Mouse (Mus musculus): ENCODE measurements around the gene Tekt3. TPM values are rescaled to one million over a fixed set of nuclear protein-coding genes. Genes with fewer than 3 reads are reported as not detected.

Gene Tekt3
- total RNA-seq, 1 experiment = not detected

GRCm38 (mm10) chr11:63131693-63132040 is 70.2 kb downstream of the Tekt3 start:
- Histone ChIP-seq H3K9ac (ENCODE audit: insufficient read depth, low read depth, low read length, poor library complexity, severe bottlenecking) (no peak overlapping the region), H3K27ac (ENCODE audit: insufficient read depth, low read depth, low read length, poor library complexity, severe bottlenecking) (no peak overlapping the region), H3K9me3 (ENCODE audit: control insufficient read depth, insufficient read depth, low read depth, low read length) (no peaks in the 10 kb centered on the region), H3K36me3 (ENCODE audit: control insufficient read depth, insufficient read depth, low read length, poor library complexity, severe bottlenecking) (no peaks in the 10 kb centered on the region), H3K4me3 (ENCODE audit: insufficient read depth in 1 of 2, low read depth in 1 of 2, low read length in 2 of 2, poor library complexity in 1 of 2, severe bottlenecking in 1 of 2) (peak overlapping the region; percentile 20 to 44; a peak in 3 of 4 replicates), H3K4me1 (ENCODE audit: control insufficient read depth in 2 of 2, insufficient read depth in 2 of 2, low read length in 2 of 2, poor library complexity in 1 of 2) (peaks cover 0 to 6% of the 10 kb centered on the region in 2 experiments; a peak in 1 of 4 replicates)
- in situ Hi-C loops (cut with MboI; ENCODE audit: low sequenced_read_pairs in 2 of 2, unreplicated experiment in 2 of 2) = loop anchor here (5.0 to 25.0 kb wide), 2 partner anchors 209 to 369 kb away; partner anchors contain the start of gene Gm10428 (in 1 of the 2)
- TF ChIP-seq ZC3H11A (IDR thresholded peaks at IDR 0.05; ENCODE audit: borderline replicate concordance, low read depth, low read length) (no peak), ZNF384 (IDR thresholded peaks at IDR 0.05; ENCODE audit: low read depth, low read length) (no peak), CHD2 (IDR thresholded peaks at IDR 0.05; ENCODE audit: low read depth, low read length) (no peak), MAFK (IDR thresholded peaks at IDR 0.05; ENCODE audit: insufficient read depth, low read depth, low read length) (no peak), HCFC1 (IDR thresholded peaks at IDR 0.05; ENCODE audit: borderline replicate concordance, insufficient read depth, low read length) (no peak)
- no peak for DNase-seq (ENCODE audit: low read depth, low spot score)

- Histone ChIP-seq H3K9me3 (ENCODE audit: control insufficient read depth, insufficient read depth, low read depth, low read length) (no peaks in the 10 kb centered on the region), H3K4me1 (ENCODE audit: control insufficient read depth in 2 of 2, insufficient read depth in 2 of 2, low read length in 2 of 2, poor library complexity in 1 of 2) (peaks cover 0 to 6% of the 10 kb centered on the region in 2 experiments; a peak in 1 of 4 replicates), H3K4me3 (ENCODE audit: insufficient read depth in 1 of 2, low read depth in 1 of 2, low read length in 2 of 2, poor library complexity in 1 of 2, severe bottlenecking in 1 of 2) (peak overlapping the region; percentile 56 to 71), H3K9ac (ENCODE audit: insufficient read depth, low read depth, low read length, poor library complexity, severe bottlenecking) (peak overlapping the region; percentile 23; the same call in 1 of the 2 replicates), H3K27ac (ENCODE audit: insufficient read depth, low read depth, low read length, poor library complexity, severe bottlenecking) (no peak overlapping the region), H3K36me3 (ENCODE audit: control insufficient read depth, insufficient read depth, low read length, poor library complexity, severe bottlenecking) (no peaks in the 10 kb centered on the region)
- in situ Hi-C loops (cut with MboI; ENCODE audit: low sequenced_read_pairs in 2 of 2, unreplicated experiment in 2 of 2) = loop anchor here (5.0 to 25.0 kb wide), 2 partner anchors 210 to 370 kb away; partner anchors contain the start of gene Gm10428 (in 1 of the 2)
- DNase-seq (ENCODE audit: low read depth, low spot score) = no peak
- TF ChIP-seq ZC3H11A (IDR thresholded peaks at IDR 0.05; ENCODE audit: borderline replicate concordance, low read depth, low read length) (no peak), HCFC1 (IDR thresholded peaks at IDR 0.05; ENCODE audit: borderline replicate concordance, insufficient read depth, low read length) (no peak), ZNF384 (IDR thresholded peaks at IDR 0.05; ENCODE audit: low read depth, low read length) (no peak), CHD2 (IDR thresholded peaks at IDR 0.05; ENCODE audit: low read depth, low read length) (no peak), MAFK (IDR thresholded peaks at IDR 0.05; ENCODE audit: insufficient read depth, low read depth, low read length) (no peak)
Observed at GRCm38 (mm10) chr11:63132151-63132500, 70.7 kb downstream of the Tekt3 start.

- H3K36me3 ChIP-seq (ENCODE audit: control insufficient read depth, insufficient read depth, low read length, poor library complexity, severe bottlenecking) = no peaks in the 10 kb centered on the region
- H3K4me3 ChIP-seq (ENCODE audit: insufficient read depth in 1 of 2, low read depth in 1 of 2, low read length in 2 of 2, poor library complexity in 1 of 2, severe bottlenecking in 1 of 2) = peak overlapping the region; percentile 56 to 71
- H3K9ac ChIP-seq (ENCODE audit: insufficient read depth, low read depth, low read length, poor library complexity, severe bottlenecking) = peak overlapping the region; percentile 23
- no peaks in the 10 kb centered on the region for H3K9me3 ChIP-seq (ENCODE audit: control insufficient read depth, insufficient read depth, low read depth, low read length)
- in situ Hi-C loops (cut with MboI; ENCODE audit: low sequenced_read_pairs in 2 of 2, unreplicated experiment in 2 of 2) = loop anchor here (5.0 to 25.0 kb wide), 2 partner anchors 210 to 370 kb away; partner anchors contain the start of gene Gm10428 (in 1 of the 2)
- TF ChIP-seq HCFC1 (IDR thresholded peaks at IDR 0.05; ENCODE audit: borderline replicate concordance, insufficient read depth, low read length) (no peak), ZNF384 (IDR thresholded peaks at IDR 0.05; ENCODE audit: low read depth, low read length) (no peak), CHD2 (IDR thresholded peaks at IDR 0.05; ENCODE audit: low read depth, low read length) (no peak), ZC3H11A (IDR thresholded peaks at IDR 0.05; ENCODE audit: borderline replicate concordance, low read depth, low read length) (no peak), MAFK (IDR thresholded peaks at IDR 0.05; ENCODE audit: insufficient read depth, low read depth, low read length) (no peak)
- H3K27ac ChIP-seq (ENCODE audit: insufficient read depth, low read depth, low read length, poor library complexity, severe bottlenecking) = no peak overlapping the region
- H3K4me1 ChIP-seq (ENCODE audit: control insufficient read depth in 2 of 2, insufficient read depth in 2 of 2, low read length in 2 of 2, poor library complexity in 1 of 2) = peaks cover 0 to 6% of the 10 kb centered on the region in 2 experiments; a peak in 1 of 4 replicates
- DNase-seq (ENCODE audit: low read depth, low spot score) = no peak
Observed at GRCm38 (mm10) chr11:63132501-63133435, 71.3 kb downstream of the Tekt3 start.

GRCm38 (mm10) chr11:63134021-63134420 is 72.6 kb downstream of the Tekt3 start:
- no peak for TF ChIP-seq MAFK (IDR thresholded peaks at IDR 0.05; ENCODE audit: insufficient read depth, low read depth, low read length)
- DNase-seq (ENCODE audit: low read depth, low spot score) = no peak
- H3K9ac ChIP-seq (ENCODE audit: insufficient read depth, low read depth, low read length, poor library complexity, severe bottlenecking) = no peak overlapping the region
- H3K9me3 ChIP-seq (ENCODE audit: control insufficient read depth, insufficient read depth, low read depth, low read length) = no peaks in the 10 kb centered on the region
- H3K36me3 ChIP-seq (ENCODE audit: control insufficient read depth, insufficient read depth, low read length, poor library complexity, severe bottlenecking) = no peaks in the 10 kb centered on the region
- H3K4me1 ChIP-seq (ENCODE audit: control insufficient read depth in 2 of 2, insufficient read depth in 2 of 2, low read length in 2 of 2, poor library complexity in 1 of 2) = peaks cover 0 to 6% of the 10 kb centered on the region in 2 experiments; a peak in 1 of 4 replicates
- no peak overlapping the region for H3K4me3 ChIP-seq (ENCODE audit: insufficient read depth in 1 of 2, low read depth in 1 of 2, low read length in 2 of 2, poor library complexity in 1 of 2, severe bottlenecking in 1 of 2)
- H3K27ac ChIP-seq (ENCODE audit: insufficient read depth, low read depth, low read length, poor library complexity, severe bottlenecking) = no peak overlapping the region
- in situ Hi-C loops (cut with MboI; ENCODE audit: low sequenced_read_pairs in 2 of 2, unreplicated experiment in 2 of 2) = loop anchor here (5.0 to 25.0 kb wide), 2 partner anchors 212 to 372 kb away; partner anchors contain the start of gene Gm10428 (in 1 of the 2)

Measured in ES-E14 (cell line).